Mouse (Mus musculus): ENCODE measurements around the gene Bcat1. TPM values are rescaled to one million over a fixed set of nuclear protein-coding genes. Genes with fewer than 3 reads are reported as not detected.

Bcat1 gene
- polyA plus RNA-seq, 1 experiment from 2014 or later: 1.3 TPM

DNA sequence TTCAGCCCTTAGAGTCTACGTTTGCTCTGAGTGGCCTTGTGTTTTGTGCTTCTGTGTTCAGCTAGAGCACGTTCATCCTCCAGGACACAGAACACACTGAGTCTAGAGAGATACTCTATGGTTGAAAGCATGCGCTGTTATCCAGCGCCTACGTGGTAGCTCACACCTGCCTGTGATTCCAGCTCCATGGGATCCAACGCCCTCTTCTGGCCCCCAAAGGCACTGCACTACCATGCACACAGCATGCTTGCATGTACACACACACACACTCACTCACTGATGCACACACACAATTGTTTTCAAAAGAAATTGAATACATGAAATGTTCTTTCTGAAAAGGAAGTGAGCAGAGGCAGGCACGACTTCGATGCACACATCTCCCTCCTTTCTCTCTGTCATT, 112.8 kb downstream of the Bcat1 start:
- Histone ChIP-seq H3K9ac (no peak overlapping the region), H3K27ac (replicated peaks) (no peak overlapping the region), H3K27me3 (no peaks in the 10 kb centered on the region), H3K4me3 (replicated peaks) (no peak overlapping the region), H3K9me3 (replicated peaks) (no peaks in the 10 kb centered on the region), H3K4me1 (replicated peaks) (no peaks in the 10 kb centered on the region), H3K4me2 (no peak overlapping the region), H3K36me3 (replicated peaks) (no peaks in the 10 kb centered on the region)
- WGBS (ENCODE audit: insufficient replicate concordance): 67% methylated on average over 8 of the region's 8 CpGs
- ATAC-seq (ENCODE audit: insufficient read depth): no peak

GRCm38 (mm10) chr6:144962013-144962354, 114.0 kb downstream of the Bcat1 start:
- H3K9me3 ChIP-seq (replicated peaks): no peaks in the 10 kb centered on the region
- H3K27ac ChIP-seq (replicated peaks): no peak overlapping the region
- H3K4me1 ChIP-seq (replicated peaks): no peaks in the 10 kb centered on the region
- no peak overlapping the region for H3K4me2 ChIP-seq
- H3K36me3 ChIP-seq (replicated peaks): no peaks in the 10 kb centered on the region
- WGBS (ENCODE audit: insufficient replicate concordance): 48% methylated on average over 4 of the region's 4 CpGs
- no peak for ATAC-seq (ENCODE audit: insufficient read depth)
- no peaks in the 10 kb centered on the region for H3K27me3 ChIP-seq
- H3K4me3 ChIP-seq (replicated peaks): no peak overlapping the region
- H3K9ac ChIP-seq: no peak overlapping the region

DNA sequence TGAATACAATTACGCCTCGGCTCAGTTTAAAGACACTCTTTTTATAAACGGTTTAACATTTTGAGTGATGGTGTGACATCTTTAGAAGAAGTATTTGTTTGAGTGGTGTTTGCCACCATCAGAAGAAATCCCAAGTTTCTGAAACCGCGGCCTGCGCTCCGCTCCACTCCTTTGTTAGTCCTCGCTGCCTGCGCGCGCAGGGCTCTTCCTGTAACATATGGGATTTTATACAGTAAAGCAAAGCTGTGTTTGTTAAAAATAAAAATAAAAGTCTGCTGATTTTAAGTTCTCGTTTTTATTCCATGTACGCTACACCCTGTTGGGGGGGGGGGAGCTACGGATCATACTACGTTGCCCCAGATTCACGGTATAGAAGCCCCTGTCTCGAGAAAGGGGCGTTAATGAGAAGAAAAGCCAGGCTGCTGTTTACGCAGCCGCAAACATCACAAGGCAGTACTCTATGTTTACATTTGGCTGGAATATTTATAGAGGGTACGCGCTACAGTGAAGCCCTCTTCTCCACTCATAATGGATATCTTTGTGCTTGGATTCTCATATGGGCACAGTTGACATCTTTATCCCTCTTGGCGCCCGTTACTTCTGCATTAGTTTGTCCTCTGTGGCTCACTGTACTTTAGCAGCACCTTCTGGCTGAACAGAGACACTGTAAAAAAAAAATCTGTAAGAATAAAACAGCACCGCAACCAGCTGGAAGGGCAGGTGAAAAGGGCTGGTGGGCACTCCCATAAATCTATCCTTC, 114.6 kb downstream of the Bcat1 start:
- Histone ChIP-seq H3K9ac (no peak overlapping the region), H3K4me2 (no peak overlapping the region), H3K36me3 (replicated peaks) (no peaks in the 10 kb centered on the region), H3K27ac (replicated peaks) (no peak overlapping the region), H3K9me3 (replicated peaks) (no peaks in the 10 kb centered on the region), H3K27me3 (no peaks in the 10 kb centered on the region), H3K4me1 (replicated peaks) (no peaks in the 10 kb centered on the region), H3K4me3 (replicated peaks) (no peak overlapping the region)
- 73% methylated on average over 25 of the region's 25 CpGs for WGBS (ENCODE audit: insufficient replicate concordance)
- ATAC-seq (ENCODE audit: insufficient read depth): no peak

DNA sequence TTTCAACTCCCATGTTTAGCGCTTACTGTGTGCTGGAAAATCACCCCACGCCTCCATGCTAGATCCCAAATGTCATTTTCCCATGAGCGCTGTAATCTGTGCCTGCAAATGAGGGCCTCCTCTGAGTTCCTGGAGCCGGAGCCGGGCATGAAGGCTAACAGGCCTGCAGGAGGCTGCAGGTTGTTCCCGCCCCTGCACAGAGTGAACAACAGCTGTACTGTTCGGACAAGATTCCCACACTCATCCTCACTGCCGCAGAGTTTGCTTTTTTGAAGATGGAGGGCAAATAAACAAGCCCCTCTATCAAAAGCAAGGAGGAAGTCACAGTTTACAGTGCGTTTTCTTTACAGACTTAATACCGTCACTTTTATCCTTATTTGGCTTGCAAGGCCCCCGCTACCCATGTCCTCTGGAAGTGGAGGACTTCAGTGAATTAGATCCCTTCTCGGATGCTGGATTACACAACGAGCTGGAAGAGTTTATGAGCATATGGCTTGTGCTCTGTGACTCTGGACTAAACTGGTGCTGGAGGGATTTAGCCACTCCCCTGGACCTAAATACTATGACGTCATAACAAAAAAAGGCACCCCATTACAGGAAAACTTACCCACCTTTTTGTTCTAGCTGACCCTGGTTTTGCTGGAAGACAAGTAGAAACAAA, 120.0 kb downstream of the Bcat1 start:
- Histone ChIP-seq H3K4me2 (no peak overlapping the region), H3K27me3 (no peaks in the 10 kb centered on the region), H3K27ac (replicated peaks) (no peak overlapping the region), H3K9ac (no peak overlapping the region), H3K4me1 (replicated peaks) (no peaks in the 10 kb centered on the region), H3K36me3 (replicated peaks) (no peaks in the 10 kb centered on the region), H3K9me3 (replicated peaks) (no peaks in the 10 kb centered on the region), H3K4me3 (replicated peaks) (no peak overlapping the region)
- 63% methylated on average over 14 of the region's 14 CpGs for WGBS (ENCODE audit: insufficient replicate concordance)
- ATAC-seq (ENCODE audit: insufficient read depth): no peak

- ATAC-seq (ENCODE audit: insufficient read depth): no peak
- Histone ChIP-seq H3K36me3 (replicated peaks) (no peaks in the 10 kb centered on the region), H3K9me3 (replicated peaks) (no peaks in the 10 kb centered on the region), H3K4me1 (replicated peaks) (no peaks in the 10 kb centered on the region), H3K4me3 (replicated peaks) (no peak overlapping the region), H3K27ac (replicated peaks) (no peak overlapping the region), H3K4me2 (no peak overlapping the region), H3K27me3 (no peaks in the 10 kb centered on the region), H3K9ac (no peak overlapping the region)
- 60% methylated on average over 6 of the region's 6 CpGs for WGBS (ENCODE audit: insufficient replicate concordance)
Measured at GRCm38 (mm10) chr6:144952885-144953284, 123.1 kb downstream of the Bcat1 start.

- 54% methylated on average over 10 of the region's 10 CpGs for WGBS (ENCODE audit: insufficient replicate concordance)
- no peak overlapping the region for H3K27ac ChIP-seq (replicated peaks)
- H3K9me3 ChIP-seq (replicated peaks): no peaks in the 10 kb centered on the region
- H3K4me2 ChIP-seq: no peak overlapping the region
- no peaks in the 10 kb centered on the region for H3K4me1 ChIP-seq (replicated peaks)
- no peak overlapping the region for H3K9ac ChIP-seq
- no peaks in the 10 kb centered on the region for H3K27me3 ChIP-seq
- H3K4me3 ChIP-seq (replicated peaks): no peak overlapping the region
- ATAC-seq (ENCODE audit: insufficient read depth): peak; percentile 18; the same call in 1 of the 2 replicates
- H3K36me3 ChIP-seq (replicated peaks): no peaks in the 10 kb centered on the region
Measured at GRCm38 (mm10) chr6:144944435-144945365, 131.3 kb downstream of the Bcat1 start.

Other genes starting within 250 kb of the Bcat1 start
- gene Lrmp, start 39.5 kb upstream of the Bcat1 start, polyA plus RNA-seq (2015; fragmentation: Nextera tagmentation; extraction: Ambion mirVana): 14.5 and 15.1 TPM in 2 replicates
- 0.10 and 0.13 TPM in 2 replicates for gene Casc1, start 134.8 kb upstream of the Bcat1 start, polyA plus RNA-seq (2015; fragmentation: Nextera tagmentation; extraction: Ambion mirVana)
- 15.4 and 15.7 TPM in 2 replicates for gene Etfrf1, start 134.9 kb upstream of the Bcat1 start, polyA plus RNA-seq (2015; fragmentation: Nextera tagmentation; extraction: Ambion mirVana)
- 50.4 and 51.8 TPM in 2 replicates for gene Kras, start 174.1 kb upstream of the Bcat1 start, polyA plus RNA-seq (2015; fragmentation: Nextera tagmentation; extraction: Ambion mirVana)

All from liver, embryonic 15.5 days (tissue).